Mouse (Mus musculus): Measurements from ENCODE around the gene Oas1h. TPM values are rescaled to one million over a fixed set of nuclear protein-coding genes. Genes with fewer than 3 reads are reported as not detected.
"Not testable (repeated sequence)": the region's sequence is repeated elsewhere in the genome, so short reads cannot be mapped to it uniquely, and the experiment has no call there.

Gene Oas1h
- polyA plus RNA-seq, 1 experiment, result not detected

DNA sequence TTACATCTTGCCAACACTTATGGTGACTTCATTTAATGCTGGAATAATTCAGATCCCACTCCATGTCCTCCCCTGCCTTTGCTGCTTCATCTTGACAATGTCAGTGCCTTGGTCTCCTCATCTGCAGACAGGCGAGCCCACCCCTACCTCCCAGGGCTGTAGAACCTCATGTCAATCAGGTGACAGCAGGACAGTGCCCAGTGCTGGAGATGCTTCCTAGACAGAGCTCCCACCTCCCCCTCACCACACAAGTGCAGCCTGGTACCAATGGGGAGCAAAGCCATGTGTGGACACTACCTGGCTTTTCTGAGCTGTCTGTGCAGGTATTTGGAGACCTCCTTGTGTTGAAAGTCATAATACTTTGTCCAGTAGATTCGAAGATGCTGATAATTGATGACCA lies 17.6 kb downstream of the Oas1h start:
- DNase-seq (ENCODE audit: extremely low spot score in 1 of 2, low spot score in 1 of 2), result not testable (repeated sequence)

- not testable (repeated sequence) for DNase-seq (ENCODE audit: extremely low spot score in 1 of 2, low spot score in 1 of 2)
Measured at GRCm38 (mm10) chr5:120881681-120882080, 20.5 kb downstream of the Oas1h start.

DNA sequence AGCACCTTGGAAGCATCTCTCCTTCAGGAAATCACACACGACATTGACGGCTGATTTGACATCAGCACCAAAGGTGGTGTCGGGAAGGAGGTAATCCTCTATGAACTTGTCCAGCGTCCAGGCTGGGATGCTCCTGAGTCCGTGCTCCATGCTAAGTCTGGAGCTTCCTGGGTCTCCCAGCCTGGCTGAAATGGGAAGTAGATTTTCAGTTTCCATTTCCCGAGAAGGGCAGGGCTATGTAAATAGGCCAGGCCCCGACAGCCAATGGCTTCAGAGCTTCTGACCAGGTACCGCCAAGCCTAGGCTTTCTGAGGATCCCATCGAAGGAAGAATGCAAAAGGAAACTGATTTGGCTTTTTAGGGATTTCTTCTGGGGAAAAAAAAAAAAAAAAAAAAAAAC lies 26.2 kb downstream of the Oas1h start, which contains the start of gene Oas1g:
Gene Oas1g (minus strand): TSS at position 201 of the 400 bp plus-strand sequence.
- not testable (repeated sequence) for DNase-seq (ENCODE audit: extremely low spot score in 1 of 2, low spot score in 1 of 2)

DNA sequence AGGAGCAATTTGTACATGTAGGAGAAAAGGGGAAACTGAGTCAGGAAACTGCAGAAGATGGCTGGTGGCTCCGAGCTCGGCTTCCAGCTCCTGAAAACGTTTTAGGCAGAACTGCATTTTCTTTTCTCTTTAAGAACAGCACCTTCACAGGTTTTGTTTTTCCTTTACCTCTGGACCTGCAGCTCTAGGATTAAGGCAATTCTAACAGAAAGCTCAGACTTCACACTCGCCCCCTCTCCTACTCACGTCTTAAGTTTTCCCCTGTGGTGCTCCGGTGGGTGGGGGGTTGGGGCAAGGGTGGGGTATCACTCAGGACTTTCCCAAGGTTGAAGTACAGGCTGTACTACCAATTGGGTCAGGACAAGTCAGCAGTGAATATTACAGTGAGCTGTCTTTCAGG lies 26.6 kb downstream of the Oas1h start:
- no peak for DNase-seq (ENCODE audit: extremely low spot score in 1 of 2, low spot score in 1 of 2)

- DNase-seq (ENCODE audit: extremely low spot score in 1 of 2, low spot score in 1 of 2), result not testable (repeated sequence)
Measured at GRCm38 (mm10) chr5:120888294-120888815, 27.1 kb downstream of the Oas1h start.

GRCm38 (mm10) chr5:120890026-120890425 lies 28.8 kb downstream of the Oas1h start:
- DNase-seq (ENCODE audit: extremely low spot score in 1 of 2, low spot score in 1 of 2), result no peak

DNA sequence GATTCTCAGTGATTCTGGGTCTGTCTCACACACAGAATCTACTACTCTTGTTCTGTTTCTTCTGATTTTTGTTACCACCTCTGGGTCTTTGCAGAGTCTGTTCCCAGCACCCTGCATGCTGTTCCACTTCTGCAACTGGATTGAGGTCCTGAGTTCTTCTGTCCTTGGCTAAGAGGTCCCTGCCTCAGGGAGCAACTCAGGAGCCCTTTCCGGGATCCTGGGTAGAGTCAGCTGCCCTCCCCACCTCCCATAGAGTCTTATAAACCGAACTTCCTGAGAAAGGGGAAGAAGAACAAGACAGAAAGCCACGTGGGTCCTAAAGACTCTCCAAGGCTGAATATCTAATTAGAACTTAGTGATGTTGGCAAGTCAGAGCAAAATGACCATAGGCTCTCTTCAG lies 29.8 kb downstream of the Oas1h start:
- DNase-seq (ENCODE audit: extremely low spot score in 1 of 2, low spot score in 1 of 2), result no peak

DNA sequence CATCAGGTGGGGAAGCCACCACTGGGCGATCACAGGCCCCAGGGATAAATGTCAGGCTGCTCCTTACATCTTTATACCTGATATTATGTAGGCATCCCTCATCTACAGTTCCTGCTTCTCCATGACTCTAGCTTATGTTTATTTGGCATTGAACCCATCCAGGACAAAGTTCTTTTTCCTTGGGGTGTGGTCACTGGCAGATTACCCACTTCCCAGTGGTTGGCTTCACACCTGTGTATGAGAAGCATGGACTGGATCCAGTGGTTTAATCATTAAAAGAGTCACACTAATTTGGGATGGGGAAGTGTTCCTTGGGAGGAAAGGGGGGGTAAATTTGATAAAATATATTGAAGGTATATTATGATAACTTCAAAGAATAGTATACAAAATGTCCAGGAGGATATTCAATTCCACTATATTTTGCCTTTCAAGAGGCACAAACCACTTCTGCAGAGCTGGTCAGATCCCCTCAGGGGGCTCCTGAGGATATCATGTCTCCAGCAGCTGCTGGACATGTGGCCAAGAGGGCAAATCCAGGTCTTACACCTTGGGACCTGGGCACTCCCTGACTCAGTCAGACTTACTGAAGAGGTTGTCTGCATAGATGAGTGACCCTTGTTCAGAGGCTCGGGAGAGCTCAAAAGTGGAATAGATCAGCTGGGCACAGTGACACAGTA lies 30.5 kb downstream of the Oas1h start:
- not testable (repeated sequence) for DNase-seq (ENCODE audit: extremely low spot score in 1 of 2, low spot score in 1 of 2)

GRCm38 (mm10) chr5:120892243-120892660 lies 31.0 kb downstream of the Oas1h start:
- no peak for DNase-seq (ENCODE audit: extremely low spot score in 1 of 2, low spot score in 1 of 2)

GRCm38 (mm10) chr5:120893866-120894265 lies 32.6 kb downstream of the Oas1h start:
- not testable (repeated sequence) for DNase-seq (ENCODE audit: extremely low spot score in 1 of 2, low spot score in 1 of 2)

DNA sequence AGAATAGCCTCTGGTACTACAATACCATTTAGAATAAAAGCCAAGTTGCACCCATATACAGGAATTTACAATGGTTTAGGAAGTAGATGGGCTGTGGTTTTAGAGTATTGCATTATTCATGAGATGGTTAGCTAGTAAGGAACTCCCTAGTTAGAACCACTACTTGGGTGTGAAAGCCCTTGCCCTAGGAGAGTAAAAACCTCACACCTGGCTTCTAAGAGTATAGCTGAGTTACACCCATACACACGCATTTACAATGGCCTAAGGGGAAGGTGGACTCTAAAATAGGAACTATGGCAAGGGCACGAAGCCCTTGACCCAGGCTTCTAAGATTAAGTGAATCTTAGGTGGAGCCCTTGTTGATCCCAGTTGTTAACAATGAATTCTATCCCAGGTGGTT lies 33.5 kb downstream of the Oas1h start:
- not testable (repeated sequence) for DNase-seq (ENCODE audit: extremely low spot score in 1 of 2, low spot score in 1 of 2)

GRCm38 (mm10) chr5:120895231-120895900 lies 34.1 kb downstream of the Oas1h start:
- DNase-seq (ENCODE audit: extremely low spot score in 1 of 2, low spot score in 1 of 2), result no peak

DNA sequence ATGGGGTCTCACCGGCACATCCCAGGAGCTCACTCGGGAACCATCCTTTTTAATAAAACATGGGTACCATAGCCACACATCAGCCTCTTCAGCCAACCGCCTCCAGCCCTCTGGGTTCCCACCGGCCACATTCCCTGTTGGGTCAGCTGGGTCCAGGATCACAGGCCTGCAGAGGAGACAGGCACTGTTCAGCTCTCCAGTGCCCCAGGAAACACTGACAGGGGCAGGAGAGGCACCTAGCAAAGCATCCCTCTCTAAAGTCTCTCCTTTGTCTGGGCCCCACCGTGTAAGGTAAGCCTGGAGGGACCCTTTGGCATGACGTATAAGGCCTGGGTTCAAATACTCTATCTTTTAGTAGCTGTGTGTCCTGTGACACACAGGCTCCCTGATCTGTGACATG lies 37.1 kb downstream of the Oas1h start:
- no peak for DNase-seq (ENCODE audit: extremely low spot score in 1 of 2, low spot score in 1 of 2)

DNA sequence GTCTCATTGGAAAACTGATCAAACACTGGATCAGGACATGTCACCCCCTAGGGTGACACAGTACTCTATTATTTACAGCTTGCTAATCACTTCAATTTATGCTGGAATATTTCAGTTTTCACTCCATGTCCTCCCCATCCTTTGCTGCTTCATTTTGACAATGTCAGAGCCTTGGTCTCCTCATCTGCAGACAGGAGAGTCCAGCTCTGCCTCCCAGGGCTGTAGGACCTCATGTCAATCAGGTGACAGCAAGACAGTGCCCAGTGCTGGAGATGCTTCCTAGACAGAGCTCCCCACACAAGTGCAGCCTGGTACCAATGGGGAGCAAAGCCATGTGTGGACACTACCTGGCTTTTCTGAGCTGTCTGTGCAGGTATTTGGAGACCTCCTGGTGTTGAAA lies 37.5 kb downstream of the Oas1h start:
- no peak for DNase-seq (ENCODE audit: extremely low spot score in 1 of 2, low spot score in 1 of 2)

DNA sequence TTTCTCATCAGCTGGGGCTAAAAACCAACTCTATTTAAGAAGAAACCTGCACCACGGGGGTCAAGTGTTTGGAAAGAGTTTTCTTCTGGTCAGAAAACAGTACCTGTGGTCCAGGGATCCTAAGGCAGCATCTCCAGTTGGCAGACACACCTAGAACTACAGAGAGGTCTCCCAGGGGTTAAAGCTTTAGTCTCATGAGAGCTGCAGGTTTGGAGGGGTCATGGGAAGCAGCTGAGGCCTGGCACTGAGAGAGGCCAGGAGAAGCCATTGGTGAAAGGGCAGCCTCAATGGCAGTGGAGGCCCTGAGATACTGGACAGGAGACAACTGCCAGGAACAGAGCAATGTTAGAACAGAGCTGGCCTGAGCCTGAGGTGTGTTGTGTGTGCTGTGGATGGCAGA lies 39.4 kb downstream of the Oas1h start:
- no peak for DNase-seq (ENCODE audit: extremely low spot score in 1 of 2, low spot score in 1 of 2)

DNA sequence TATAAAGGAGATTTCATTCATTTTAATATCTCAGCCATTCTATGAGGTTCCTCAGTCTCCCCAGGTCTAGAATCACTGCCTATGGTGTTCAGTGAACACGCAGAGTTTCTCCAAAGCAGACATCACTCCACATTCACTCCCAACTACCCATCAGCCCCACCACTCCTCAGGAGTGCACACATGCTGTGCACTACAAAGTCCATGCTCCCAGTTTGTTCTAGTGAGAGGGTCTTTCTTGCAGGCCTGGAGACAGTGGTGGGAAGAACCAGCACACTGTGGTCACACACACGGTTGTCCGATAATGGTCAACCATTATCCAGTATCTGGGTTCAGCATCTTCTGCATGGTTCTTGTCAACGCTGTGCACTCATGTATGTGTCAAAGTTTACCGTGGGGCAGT lies 40.8 kb downstream of the Oas1h start:
- DNase-seq (ENCODE audit: extremely low spot score in 1 of 2, low spot score in 1 of 2), result no peak

GRCm38 (mm10) chr5:120906791-120907733 lies 45.8 kb downstream of the Oas1h start, which contains the start of gene Oas1a:
TSS of gene Oas1a (minus strand) at chr5:120907521.
- DNase-seq (ENCODE audit: extremely low spot score in 1 of 2, low spot score in 1 of 2), result not testable (repeated sequence)

GRCm38 (mm10) chr5:120908196-120908920 lies 47.1 kb downstream of the Oas1h start:
- DNase-seq (ENCODE audit: extremely low spot score in 1 of 2, low spot score in 1 of 2), result no peak

GRCm38 (mm10) chr5:120914204-120914603 lies 53.0 kb downstream of the Oas1h start, which contains the start of gene Oas1d:
TSS of gene Oas1d (plus strand) at chr5:120914536.
- DNase-seq (ENCODE audit: extremely low spot score in 1 of 2, low spot score in 1 of 2), result not testable (repeated sequence)
